Mouse (Mus musculus) MEL (cell line): Measurements from ENCODE around the gene Tnfrsf13c. TPM values are rescaled to one million over a fixed set of nuclear protein-coding genes. Genes with fewer than 3 reads are reported as not detected.

Source experiments
- DNase-seq: peaks from one replicate; pipeline ENCODE4 v3.0.0; 2011; ENCODE audit warnings: low read depth, low spot score
- H3K27ac ChIP-seq: 2 replicates; pipeline ENCODE4 v1.5.1; 2012; ENCODE audit warnings: low read depth, mild to moderate bottlenecking, control low read depth, low read length, moderate library complexity; ENCODE audit not compliant: control insufficient read depth
- H3K27me3 ChIP-seq, 2 experiments: fragments of 150-350 bp in 1 of 2; sonication (generic) in 1 of 2; 2 replicates each; pipeline ENCODE4 v1.6.1; 2012; ENCODE audit warnings: low read length in 2 of 2, mild to moderate bottlenecking in 2 of 2, improper control_type of control experiment in 1 of 2, moderate library complexity in 1 of 2; ENCODE audit not compliant: insufficient read depth in 2 of 2, control insufficient read depth in 1 of 2
- H3K36me3 ChIP-seq, 2 experiments: 2 replicates each; pipeline ENCODE4 v1.6.1; 2012 to 2014; ENCODE audit warnings: low read length in 2 of 2, improper control_type of control experiment in 1 of 2, inconsistent platforms in 1 of 2, mild to moderate bottlenecking in 1 of 2; ENCODE audit not compliant: insufficient read depth in 2 of 2, control insufficient read depth in 1 of 2
- H3K4me1 ChIP-seq, 2 experiments: fragments of 150-350 bp in 1 of 2; sonication (generic) in 1 of 2; 2 replicates each; pipeline ENCODE4 v1.6.1; 2012; ENCODE audit warnings: low read length in 2 of 2, improper control_type of control experiment in 1 of 2, mild to moderate bottlenecking in 1 of 2; ENCODE audit not compliant: insufficient read depth in 2 of 2, control insufficient read depth in 1 of 2
- H3K4me3 ChIP-seq, 2 experiments: fragments of 150-350 bp in 1 of 2; sonication (generic) in 1 of 2; 2 replicates each; pipeline ENCODE4 v1.5.1; 2012; ENCODE audit warnings: low read depth in 2 of 2, low read length in 2 of 2, mild to moderate bottlenecking in 2 of 2, moderate library complexity in 2 of 2, control low read depth in 1 of 2, improper control_type of control experiment in 1 of 2; ENCODE audit not compliant: control insufficient read depth in 1 of 2, insufficient read depth in 1 of 2
- H3K79me2 ChIP-seq: 2 replicates; pipeline ENCODE4 v1.6.1; 2012; ENCODE audit warnings: mild to moderate bottlenecking, low read length, moderate library complexity; ENCODE audit not compliant: control insufficient read depth, poor library complexity, insufficient read depth
- H3K9ac ChIP-seq: 2 replicates; pipeline ENCODE4 v1.6.1; 2012; ENCODE audit warnings: low read depth, mild to moderate bottlenecking, control low read depth, low read length, moderate library complexity; ENCODE audit not compliant: control insufficient read depth, poor library complexity, severe bottlenecking
- H3K9me3 ChIP-seq: fragments of 150-350 bp; sonication (generic); replicated peaks from 2 replicates; pipeline ENCODE4 v1.6.1; 2012; ENCODE audit warnings: mild to moderate bottlenecking, low read length, improper control_type of control experiment, moderate library complexity; ENCODE audit not compliant: insufficient read depth
- CHD1 ChIP-seq: IDR thresholded peaks from 2 replicates; pipeline ENCODE4 v1.6.1; 2012; ENCODE audit warnings: low read depth, mild to moderate bottlenecking, inconsistent platforms, low read length, improper control_type of control experiment
- CTCF ChIP-seq, 3 experiments: IDR thresholded peaks in 2 of 3; conservative IDR thresholded peaks in 1 of 3; 2 replicates each; pipeline ENCODE4 v1.5.1; 2011 to 2012; ENCODE audit warnings: low read length in 3 of 3, low read depth in 2 of 3, mild to moderate bottlenecking in 2 of 3, improper control_type of control experiment in 1 of 3, inconsistent platforms in 1 of 3, mixed read lengths in 1 of 3, moderate library complexity in 1 of 3; ENCODE audit not compliant: control insufficient read depth in 1 of 3, insufficient read depth in 1 of 3, poor library complexity in 1 of 3, severe bottlenecking in 1 of 3
- ELF1 ChIP-seq: IDR thresholded peaks from 2 replicates; pipeline ENCODE4 v1.6.1; 2014; ENCODE audit warnings: low read depth, mild to moderate bottlenecking, inconsistent platforms, low read length, improper control_type of control experiment, moderate library complexity
- MAZ ChIP-seq: IDR thresholded peaks from 2 replicates; pipeline ENCODE4 v1.6.1; 2012; ENCODE audit warnings: low read depth, mild to moderate bottlenecking, inconsistent platforms, low read length, improper control_type of control experiment
- MEF2A ChIP-seq: IDR thresholded peaks from 2 replicates; pipeline ENCODE4 v1.6.1; 2014; ENCODE audit warnings: low read depth, mild to moderate bottlenecking, inconsistent platforms, low read length, improper control_type of control experiment; ENCODE audit not compliant: poor library complexity, insufficient replicate concordance, severe bottlenecking; ENCODE audit errors: extremely low read depth
- MYB ChIP-seq: IDR thresholded peaks from 2 replicates; pipeline ENCODE4 v1.6.1; 2011; ENCODE audit warnings: mild to moderate bottlenecking, low read depth, low read length, improper control_type of control experiment
- NELFE ChIP-seq: IDR thresholded peaks from 2 replicates; pipeline ENCODE4 v1.6.1; 2011; ENCODE audit warnings: low read depth, low read length, improper control_type of control experiment
- NRF1 ChIP-seq: IDR thresholded peaks from 2 replicates; pipeline ENCODE4 v1.6.1; 2014; ENCODE audit warnings: low read depth, mild to moderate bottlenecking, inconsistent platforms, low read length, improper control_type of control experiment, moderate library complexity; ENCODE audit not compliant: poor library complexity, insufficient read depth, severe bottlenecking
- POLR2A ChIP-seq, 2 experiments: IDR thresholded peaks; 2 replicates each; pipeline ENCODE4 v1.6.1; 2011 to 2012; ENCODE audit warnings: low read length in 2 of 2, mild to moderate bottlenecking in 2 of 2, control low read depth in 1 of 2, improper control_type of control experiment in 1 of 2, low read depth in 1 of 2, moderate library complexity in 1 of 2; ENCODE audit not compliant: control insufficient read depth in 1 of 2, insufficient read depth in 1 of 2, poor library complexity in 1 of 2
- POLR2AphosphoS5 ChIP-seq: IDR thresholded peaks from 2 replicates; pipeline ENCODE4 v1.6.1; 2012; ENCODE audit warnings: low read depth, borderline replicate concordance, mild to moderate bottlenecking, inconsistent platforms, low read length, moderate library complexity, mixed read lengths
- RCOR1 ChIP-seq: IDR thresholded peaks from 2 replicates; pipeline ENCODE4 v1.6.1; 2012; ENCODE audit warnings: low read depth, mild to moderate bottlenecking, inconsistent platforms, low read length, improper control_type of control experiment
- SIN3A ChIP-seq: IDR thresholded peaks from 2 replicates; pipeline ENCODE4 v1.6.1; 2012; ENCODE audit warnings: low read length, improper control_type of control experiment, inconsistent platforms
- TAL1 ChIP-seq: IDR thresholded peaks from 2 replicates; pipeline ENCODE4 v1.6.1; 2012; ENCODE audit warnings: mild to moderate bottlenecking, inconsistent platforms, low read length, moderate library complexity, mixed read lengths
- TCF12 ChIP-seq: IDR thresholded peaks from 2 replicates; pipeline ENCODE4 v1.6.1; 2014; ENCODE audit warnings: low read depth, mild to moderate bottlenecking, inconsistent platforms, low read length, improper control_type of control experiment, moderate library complexity
- UBTF ChIP-seq: IDR thresholded peaks from 2 replicates; pipeline ENCODE4 v1.6.1; 2012; ENCODE audit warnings: low read depth, mild to moderate bottlenecking, inconsistent platforms, low read length, improper control_type of control experiment, moderate library complexity, borderline replicate concordance; ENCODE audit not compliant: insufficient read depth
- USF2 ChIP-seq, 2 experiments: IDR thresholded peaks; 2 replicates each; pipeline ENCODE4 v1.6.1; 2011 to 2012; ENCODE audit warnings: improper control_type of control experiment in 2 of 2, low read length in 2 of 2, borderline replicate concordance in 1 of 2, inconsistent platforms in 1 of 2, low read depth in 1 of 2, mild to moderate bottlenecking in 1 of 2; ENCODE audit not compliant: insufficient read depth in 1 of 2
- ZKSCAN1 ChIP-seq: IDR thresholded peaks from 2 replicates; pipeline ENCODE4 v1.6.1; 2012; ENCODE audit warnings: low read depth, mild to moderate bottlenecking, inconsistent platforms, low read length, improper control_type of control experiment, moderate library complexity
- polyA plus RNA-seq, 2 experiments: library from polyadenylated mRNA; stranded (reverse) in 1 of 2; unstranded in 1 of 2; fragments of >175 nt in 1 of 2; fragments of >200 nt in 1 of 2; gene quantifications; 2 replicates each; pipeline versions ENCODE4 v1.2.1 to v1.2.4; 2012; ENCODE audit warnings: low replicate concordance in 2 of 2, low read depth in 1 of 2; ENCODE audit not compliant: insufficient read length in 2 of 2, insufficient read depth in 1 of 2, missing spikeins in 1 of 2
- total RNA-seq: library from RNA; depleted of rRNA; stranded (reverse); fragments of 300-350 nt; gene quantifications from 2 replicates; pipeline ENCODE4 v1.2.3, GENCODE M21; 2012

Tnfrsf13c gene
- total and polyA plus RNA-seq, 3 experiments, result 0.63 to 1.5 TPM; not detected in 1

DNA sequence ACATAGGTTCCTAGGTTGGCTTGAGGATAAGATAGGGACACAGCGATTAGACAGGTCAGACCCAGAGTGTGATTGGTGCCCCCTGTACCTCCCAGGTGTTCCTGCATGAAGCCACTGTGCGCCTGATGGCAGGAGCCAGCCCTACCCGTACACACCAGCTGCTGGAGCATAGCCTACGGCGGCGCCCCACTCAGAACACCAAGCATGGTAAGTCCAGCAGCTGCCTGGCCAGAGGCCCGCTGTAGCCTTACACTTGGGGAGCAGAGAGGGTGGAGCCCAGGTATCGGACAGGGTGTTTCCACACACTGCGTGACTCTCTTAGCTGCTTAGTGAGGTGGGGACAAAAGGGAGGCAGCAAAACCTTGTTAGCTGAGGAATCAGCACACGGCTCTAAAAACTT lies 21.1 kb downstream of the Tnfrsf13c start:
- H3K27me3 ChIP-seq, result no peaks in the 10 kb centered on the region
- DNase-seq, result no peak
- no peaks in the 10 kb centered on the region for H3K79me2 ChIP-seq
- no peak overlapping the region for H3K9ac ChIP-seq
- H3K9me3 ChIP-seq, result no peaks in the 10 kb centered on the region
- no peak for TF ChIP-seq SIN3A
- no peak for TF ChIP-seq MEF2A
- no peak for TF ChIP-seq ZKSCAN1
- TF ChIP-seq TCF12, result no peak
- no peak for TF ChIP-seq MAZ
- no peak for TF ChIP-seq NELFE
- TF ChIP-seq POLR2AphosphoS5, result no peak
- TF ChIP-seq TAL1, result no peak
- no peak for TF ChIP-seq MYB
- no peaks in the 10 kb centered on the region for H3K4me1 ChIP-seq
- no peak overlapping the region for H3K4me3 ChIP-seq
- H3K36me3 ChIP-seq, result peaks cover 0 to 2% of the 10 kb centered on the region in 2 experiments; a peak in 2 of 4 replicates
- H3K27ac ChIP-seq, result no peak overlapping the region

DNA sequence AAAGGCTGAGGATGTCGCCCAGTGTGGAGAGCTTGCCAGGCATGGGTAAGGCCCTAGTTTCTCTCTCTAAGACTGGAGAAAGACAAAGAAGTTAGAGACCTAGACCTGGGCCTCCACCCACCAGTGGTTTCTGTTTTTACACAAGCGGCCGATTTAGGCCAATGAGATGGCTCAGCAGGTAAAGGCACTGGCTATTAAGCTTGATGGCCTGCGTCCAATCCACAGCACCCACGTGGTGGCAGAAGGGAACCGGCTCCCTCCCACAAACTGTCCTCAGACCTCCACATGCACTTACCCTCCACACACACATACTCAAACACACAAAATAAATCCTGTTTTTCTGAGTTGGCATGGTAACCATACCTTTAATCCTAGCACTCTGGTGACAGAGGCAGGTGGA lies 22.1 kb downstream of the Tnfrsf13c start:
- Histone ChIP-seq H3K9ac (no peak overlapping the region), H3K4me3 (no peak overlapping the region), H3K4me1 (no peaks in the 10 kb centered on the region), H3K79me2 (no peaks in the 10 kb centered on the region), H3K27ac (no peak overlapping the region), H3K36me3 (peaks cover 0 to 2% of the 10 kb centered on the region in 2 experiments; a peak in 2 of 4 replicates), H3K27me3 (no peaks in the 10 kb centered on the region), H3K9me3 (no peaks in the 10 kb centered on the region)
- TF ChIP-seq POLR2A (IDR thresholded peaks at IDR 0.05; ENCODE audit: control insufficient read depth in 1 of 2, insufficient read depth in 1 of 2, low read depth in 1 of 2, low read length in 2 of 2, poor library complexity in 1 of 2) (no peak), CTCF (IDR thresholded peaks at IDR 0.05 in 2 of 3, conservative IDR thresholded peaks at IDR 0.05 in 1 of 3; ENCODE audit: control insufficient read depth in 1 of 3, insufficient read depth in 1 of 3, low read depth in 2 of 3, low read length in 3 of 3, poor library complexity in 1 of 3, severe bottlenecking in 1 of 3) (no peak), CHD1 (no peak), RCOR1 (no peak), UBTF (no peak), ELF1 (no peak), NRF1 (no peak), MAZ (no peak), USF2 (IDR thresholded peaks at IDR 0.05; ENCODE audit: borderline replicate concordance in 1 of 2, insufficient read depth in 1 of 2, low read depth in 1 of 2, low read length in 2 of 2) (no peak)
- no peak for DNase-seq
